Mouse (Mus musculus): ENCODE results near the gene Ppp1r37.

Ppp1r37 gene

GRCm38 (mm10) chr7:19503481-19504068 lies 59.3 kb downstream of the Ppp1r37 start:
- CTCF ChIA-PET, result interaction anchor here (0.6 to 0.7 kb wide), 2 partner anchors 36 to 153 kb away, joined by 3 to 11 read pairs; no protein-coding TSS in a partner anchor

GRCm38 (mm10) chr7:19501658-19502057 lies 61.2 kb downstream of the Ppp1r37 start:
- CTCF ChIA-PET, result no interaction called here

GRCm38 (mm10) chr7:19500420-19501363 lies 62.2 kb downstream of the Ppp1r37 start:
- CTCF ChIA-PET, result no interaction called here

- CTCF ChIA-PET, result no interaction called here
Observed at GRCm38 (mm10) chr7:19498326-19498725, 64.5 kb downstream of the Ppp1r37 start.

GRCm38 (mm10) chr7:19496214-19496555 lies 66.7 kb downstream of the Ppp1r37 start:
- CTCF ChIA-PET, result no interaction called here

- CTCF ChIA-PET, result no interaction called here
Observed at GRCm38 (mm10) chr7:19495521-19496213, 67.2 kb downstream of the Ppp1r37 start.

- CTCF ChIA-PET, result no interaction called here
Observed at GRCm38 (mm10) chr7:19494751-19495474, 68.0 kb downstream of the Ppp1r37 start.

GRCm38 (mm10) chr7:19491731-19492130 lies 71.1 kb downstream of the Ppp1r37 start:
- CTCF ChIA-PET, result no interaction called here

- CTCF ChIA-PET, result no interaction called here
Observed at GRCm38 (mm10) chr7:19489525-19489924, 73.4 kb downstream of the Ppp1r37 start.

- CTCF ChIA-PET, result no interaction called here
Observed at GRCm38 (mm10) chr7:19486549-19486948, 76.3 kb downstream of the Ppp1r37 start.

GRCm38 (mm10) chr7:19485488-19485887 lies 77.4 kb downstream of the Ppp1r37 start:
- CTCF ChIA-PET, result no interaction called here

GRCm38 (mm10) chr7:19483281-19483680 lies 79.6 kb downstream of the Ppp1r37 start:
- CTCF ChIA-PET, result no interaction called here
